Mouse (Mus musculus): ENCODE measurements at regions not wholly inside any gene's neighbourhood (a gene's known extent, or its start where the extent isn't known, plus 50 kb on each side); places are given as distances from the start of the nearest gene placed in this dataset.

GRCm38 (mm10) chr1:61171941-61172340 lies 194.2 kb downstream of the Icos start:
- TF ChIP-seq GATA1 (IDR thresholded peaks at IDR 0.05; ENCODE audit: borderline replicate concordance, low read length) (no peak), FLI1 (IDR thresholded peaks at IDR 0.05; ENCODE audit: low read length) (no peak)

Data from megakaryocyte, embryonic 14.5 days (primary cell).